Mouse (Mus musculus): ENCODE data around the gene Tcte2. TPM values are rescaled to one million over a fixed set of nuclear protein-coding genes. Genes with fewer than 3 reads are reported as not detected.

Tcte2 gene
- polyA plus RNA-seq, 1 experiment = 0.71 TPM

GRCm38 (mm10) chr17:13731727-13732112 is 29.9 kb downstream of the Tcte2 start:
- TF ChIP-seq CTCF (IDR thresholded peaks at IDR 0.05; ENCODE audit: borderline replicate concordance, control insufficient read depth, extremely low read depth, insufficient read depth, low read length, poor library complexity) (no peak), POLR2A (IDR thresholded peaks at IDR 0.05; ENCODE audit: control insufficient read depth, extremely low read depth, insufficient read depth, low read length, poor library complexity) (no peak)
- H3K27me3 ChIP-seq (ENCODE audit: control insufficient read depth, insufficient read depth, low read length) = no peaks in the 10 kb centered on the region
- no peak overlapping the region for H3K27ac ChIP-seq (ENCODE audit: control insufficient read depth, insufficient read depth, low read length)
- DNase-seq = no peak
- H3K36me3 ChIP-seq (ENCODE audit: control insufficient read depth, insufficient read depth, low read length) = no peaks in the 10 kb centered on the region
- peaks cover 12% of the 10 kb centered on the region for H3K4me1 ChIP-seq (replicated peaks; ENCODE audit: control insufficient read depth, insufficient read depth, low read length)
- H3K4me3 ChIP-seq (ENCODE audit: control insufficient read depth, insufficient read depth, low read length) = no peak overlapping the region
- 9% methylated on average over 4 of the region's 4 CpGs for WGBS

DNA sequence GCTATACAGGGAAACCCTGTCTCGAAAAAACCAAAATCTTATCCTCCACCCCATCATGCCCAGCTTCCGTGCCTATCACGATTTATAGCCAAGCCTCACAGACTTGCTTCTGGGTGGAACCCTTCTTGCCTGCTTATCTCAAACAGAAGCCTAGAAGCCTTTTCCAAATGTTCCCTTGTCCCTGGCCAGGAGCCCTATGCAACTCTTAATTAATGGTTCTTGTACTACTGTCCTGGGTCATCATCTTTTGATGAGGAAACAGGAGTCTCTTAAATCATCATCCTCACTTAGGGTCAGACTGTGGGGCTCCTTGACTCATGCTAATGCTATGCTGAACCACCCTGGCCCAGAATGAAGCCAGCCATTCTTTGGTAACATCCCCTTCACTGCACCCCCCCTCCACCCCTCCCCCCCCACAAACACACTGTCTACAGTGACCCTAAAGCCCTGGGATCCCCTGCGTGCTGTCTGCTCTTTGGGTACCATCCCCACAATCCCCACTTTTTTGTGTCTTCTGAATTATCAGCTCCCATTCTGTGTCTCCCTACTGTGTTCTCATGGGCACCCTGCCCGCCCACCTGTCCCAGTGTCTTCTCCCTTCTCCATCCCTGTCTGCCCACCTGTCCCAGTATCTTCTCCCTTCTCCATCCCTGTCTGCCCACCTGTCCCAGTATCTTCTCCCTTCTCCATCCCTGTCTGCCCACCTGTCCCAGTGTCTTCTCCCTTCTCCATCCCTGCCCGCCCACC is 30.5 kb downstream of the Tcte2 start:
- DNase-seq = no peak
- H3K36me3 ChIP-seq (ENCODE audit: control insufficient read depth, insufficient read depth, low read length) = no peaks in the 10 kb centered on the region
- TF ChIP-seq CTCF (IDR thresholded peaks at IDR 0.05; ENCODE audit: borderline replicate concordance, control insufficient read depth, extremely low read depth, insufficient read depth, low read length, poor library complexity) (no peak), POLR2A (IDR thresholded peaks at IDR 0.05; ENCODE audit: control insufficient read depth, extremely low read depth, insufficient read depth, low read length, poor library complexity) (no peak)
- no peaks in the 10 kb centered on the region for H3K27me3 ChIP-seq (ENCODE audit: control insufficient read depth, insufficient read depth, low read length)
- H3K4me3 ChIP-seq (ENCODE audit: control insufficient read depth, insufficient read depth, low read length) = no peak overlapping the region
- H3K4me1 ChIP-seq (replicated peaks; ENCODE audit: control insufficient read depth, insufficient read depth, low read length) = peaks cover 12% of the 10 kb centered on the region
- WGBS = 94% methylated on average over 6 of the region's 6 CpGs
- H3K27ac ChIP-seq (ENCODE audit: control insufficient read depth, insufficient read depth, low read length) = no peak overlapping the region

DNA sequence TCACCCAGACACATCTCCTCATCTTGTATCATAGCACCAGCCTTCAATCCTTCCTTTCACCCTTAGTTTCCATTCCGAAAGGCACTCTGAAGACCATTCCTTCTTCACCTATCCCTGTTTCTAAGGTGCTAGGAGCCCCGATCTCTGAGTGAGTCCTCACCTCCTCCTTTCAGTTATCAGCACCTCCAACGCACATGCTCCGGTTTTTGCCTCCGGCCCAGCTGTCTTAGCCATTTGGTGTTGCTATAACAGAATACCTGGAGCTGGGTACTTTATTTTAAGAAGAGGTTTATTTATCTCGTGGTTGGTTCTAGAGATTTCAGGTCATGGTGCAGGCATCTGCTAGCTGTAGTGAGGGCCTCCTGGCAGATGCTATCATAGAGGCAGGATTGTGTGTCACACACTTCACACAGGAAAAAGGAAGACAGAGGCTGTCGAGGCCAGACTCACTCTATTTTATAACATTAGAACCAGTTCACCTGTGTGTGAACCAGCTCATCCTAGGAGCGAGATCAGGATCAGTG is 34.7 kb downstream of the Tcte2 start:
- no peaks in the 10 kb centered on the region for H3K27me3 ChIP-seq (ENCODE audit: control insufficient read depth, insufficient read depth, low read length)
- H3K4me3 ChIP-seq (ENCODE audit: control insufficient read depth, insufficient read depth, low read length) = no peak overlapping the region
- no peak for DNase-seq
- TF ChIP-seq POLR2A (IDR thresholded peaks at IDR 0.05; ENCODE audit: control insufficient read depth, extremely low read depth, insufficient read depth, low read length, poor library complexity) = no peak
- TF ChIP-seq CTCF (IDR thresholded peaks at IDR 0.05; ENCODE audit: borderline replicate concordance, control insufficient read depth, extremely low read depth, insufficient read depth, low read length, poor library complexity) = no peak
- H3K4me1 ChIP-seq (replicated peaks; ENCODE audit: control insufficient read depth, insufficient read depth, low read length) = peaks cover 4% of the 10 kb centered on the region
- H3K27ac ChIP-seq (ENCODE audit: control insufficient read depth, insufficient read depth, low read length) = no peak overlapping the region
- no peaks in the 10 kb centered on the region for H3K36me3 ChIP-seq (ENCODE audit: control insufficient read depth, insufficient read depth, low read length)
- WGBS = 85% methylated on average over 8 of the region's 8 CpGs

- DNase-seq = no peak
- Histone ChIP-seq H3K4me3 (ENCODE audit: control insufficient read depth, insufficient read depth, low read length) (no peak overlapping the region), H3K4me1 (replicated peaks; ENCODE audit: control insufficient read depth, insufficient read depth, low read length) (no peaks in the 10 kb centered on the region), H3K36me3 (ENCODE audit: control insufficient read depth, insufficient read depth, low read length) (no peaks in the 10 kb centered on the region), H3K27me3 (ENCODE audit: control insufficient read depth, insufficient read depth, low read length) (no peaks in the 10 kb centered on the region), H3K27ac (ENCODE audit: control insufficient read depth, insufficient read depth, low read length) (no peak overlapping the region)
- 42% methylated on average over 4 of the region's 4 CpGs for WGBS
- TF ChIP-seq CTCF (IDR thresholded peaks at IDR 0.05; ENCODE audit: borderline replicate concordance, control insufficient read depth, extremely low read depth, insufficient read depth, low read length, poor library complexity) (no peak), POLR2A (IDR thresholded peaks at IDR 0.05; ENCODE audit: control insufficient read depth, extremely low read depth, insufficient read depth, low read length, poor library complexity) (no peak)
Observed at GRCm38 (mm10) chr17:13725004-13725550, 36.5 kb downstream of the Tcte2 start.

GRCm38 (mm10) chr17:13722434-13722833 is 39.2 kb downstream of the Tcte2 start:
- Histone ChIP-seq H3K27me3 (ENCODE audit: control insufficient read depth, insufficient read depth, low read length) (no peaks in the 10 kb centered on the region), H3K36me3 (ENCODE audit: control insufficient read depth, insufficient read depth, low read length) (no peaks in the 10 kb centered on the region), H3K4me1 (replicated peaks; ENCODE audit: control insufficient read depth, insufficient read depth, low read length) (0 out of 2 replicates have a peak, but pooled peaks cover 2% of the 10 kb centered on the region), H3K4me3 (ENCODE audit: control insufficient read depth, insufficient read depth, low read length) (no peak overlapping the region), H3K27ac (ENCODE audit: control insufficient read depth, insufficient read depth, low read length) (no peak overlapping the region)
- TF ChIP-seq POLR2A (IDR thresholded peaks at IDR 0.05; ENCODE audit: control insufficient read depth, extremely low read depth, insufficient read depth, low read length, poor library complexity) (no peak), CTCF (IDR thresholded peaks at IDR 0.05; ENCODE audit: borderline replicate concordance, control insufficient read depth, extremely low read depth, insufficient read depth, low read length, poor library complexity) (no peak)
- WGBS = 92% methylated on average over 2 of the region's 2 CpGs
- DNase-seq = no peak

- Histone ChIP-seq H3K27ac (ENCODE audit: control insufficient read depth, insufficient read depth, low read length) (no peak overlapping the region), H3K4me1 (replicated peaks; ENCODE audit: control insufficient read depth, insufficient read depth, low read length) (0 out of 2 replicates have a peak, but pooled peaks cover 2% of the 10 kb centered on the region), H3K36me3 (ENCODE audit: control insufficient read depth, insufficient read depth, low read length) (no peaks in the 10 kb centered on the region), H3K4me3 (ENCODE audit: control insufficient read depth, insufficient read depth, low read length) (no peak overlapping the region), H3K27me3 (ENCODE audit: control insufficient read depth, insufficient read depth, low read length) (no peaks in the 10 kb centered on the region)
- no peak for TF ChIP-seq POLR2A (IDR thresholded peaks at IDR 0.05; ENCODE audit: control insufficient read depth, extremely low read depth, insufficient read depth, low read length, poor library complexity)
- no peak for TF ChIP-seq CTCF (IDR thresholded peaks at IDR 0.05; ENCODE audit: borderline replicate concordance, control insufficient read depth, extremely low read depth, insufficient read depth, low read length, poor library complexity)
- 83% methylated on average over 2 of the region's 2 CpGs for WGBS
- DNase-seq = no peak
Observed at GRCm38 (mm10) chr17:13721372-13721771, 40.3 kb downstream of the Tcte2 start.
